13 mouse cellular contexts compared by ENCODE assay signal in the genomic region with DNA sequence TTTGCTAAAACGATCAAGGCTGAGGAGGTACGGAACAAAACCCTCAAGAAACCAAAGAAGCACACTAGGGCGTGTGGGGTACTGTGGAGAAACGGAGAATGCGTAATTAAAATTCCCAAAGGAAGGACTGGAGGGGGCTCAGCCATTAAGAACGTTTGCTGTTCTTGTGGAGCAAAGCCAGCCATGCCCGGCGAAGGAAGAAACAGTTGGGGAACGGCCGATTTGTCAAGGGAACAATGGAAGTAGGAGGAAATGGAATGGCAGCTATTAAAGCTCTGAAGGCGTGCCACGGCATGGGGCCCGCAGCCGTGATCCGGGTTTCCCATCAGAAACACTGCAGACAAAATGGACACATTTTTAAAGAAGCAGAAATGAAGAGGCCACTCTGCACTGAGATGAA.
"Had no signal": no experiment of that assay in that cellular context is flagged by ENCODE, and none has a peak within 500 bp of the region (broad histone marks: within the 10 kb centered on the region; RNA-seq: fewer than 3 reads in every experiment).

No protein-coding gene starts in this region.

- H3K4me2 ChIP-seq: liver, embryonic 11.5 days; liver, embryonic 15.5 days; midbrain, embryonic 13.5 days had no signal

- H3K27ac ChIP-seq: layer of hippocampus, adult 2 months; liver, embryonic 15.5 days; midbrain, embryonic 13.5 days had no signal

- H3K9ac ChIP-seq: liver, embryonic 15.5 days; midbrain, embryonic 13.5 days had no signal

- H3K36me3 ChIP-seq: limb, embryonic 10.5 days; liver, embryonic 15.5 days; midbrain, embryonic 13.5 days had no signal

- H3K4me1 ChIP-seq: liver, embryonic 15.5 days had no signal

- H3K27me3 ChIP-seq: liver, embryonic 15.5 days; midbrain, embryonic 13.5 days had no signal

- ATAC-seq: lung, postnatal 0 days; midbrain, embryonic 13.5 days had no signal

- H3K4me3 ChIP-seq: layer of hippocampus, adult 2 months; limb, embryonic 10.5 days; liver, embryonic 15.5 days; midbrain, embryonic 13.5 days had no signal

- DNase-seq: kidney, adult 11 months; kidney, postnatal 10 days; kidney, postnatal 4 days; lung, adult 2 months; lung, postnatal 36 days; thymus, adult 2 months; thymus, postnatal 36 days had no signal

- H3K9me3 ChIP-seq: limb, embryonic 10.5 days; liver, embryonic 15.5 days had no signal
